Comparison of ENCODE assay signal across 23 mouse cellular contexts in the genomic region with DNA sequence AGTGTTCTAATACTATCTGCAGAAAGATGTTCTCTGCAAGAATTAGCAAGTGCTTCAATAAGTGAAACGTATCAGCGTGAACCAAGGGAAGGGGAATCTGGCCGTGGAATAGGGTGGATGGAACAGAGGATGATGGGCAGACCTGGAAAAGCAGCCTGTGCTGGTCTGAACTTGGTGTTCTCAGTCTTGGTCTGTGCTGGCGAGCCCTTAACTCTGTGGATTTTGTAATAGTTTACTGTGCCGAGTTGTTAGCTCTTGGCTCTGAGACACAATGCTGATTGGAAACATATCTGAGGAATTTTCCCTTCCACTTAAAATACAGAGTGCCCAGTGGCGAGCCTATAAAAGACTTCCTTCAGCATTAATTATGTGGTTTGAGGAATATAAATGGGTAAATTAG. TPM values are rescaled to one million over a fixed set of nuclear protein-coding genes. Genes with fewer than 3 reads are reported as not detected.
DNase-seq lines count a peak whose midpoint lies in the region; ATAC-seq and TF ChIP-seq lines count a peak whose summit lies in the region.
"Had no signal": no experiment of that assay in that cellular context is flagged by ENCODE, and none has a peak within 500 bp of the region (broad histone marks: within the 10 kb centered on the region; RNA-seq: fewer than 3 reads in every experiment).

No protein-coding gene starts in this region.

- H3K9ac ChIP-seq in forebrain, postnatal 0 days: no peak overlapping the region
- H3K9ac ChIP-seq in forebrain, embryonic 15.5 days (replicated peaks): no peak overlapping the region
- no peak overlapping the region for H3K9ac ChIP-seq in kidney, embryonic 14.5 days (ENCODE audit: low read depth, low read length)
- H3K9ac ChIP-seq in lung, embryonic 16.5 days (ENCODE audit: low read length): no peak overlapping the region
- H3K9ac ChIP-seq: embryonic facial prominence, embryonic 15.5 days; liver, embryonic 13.5 days; midbrain, embryonic 12.5 days; neural tube, embryonic 15.5 days had no signal

- no peaks in the 10 kb centered on the region for H3K9me3 ChIP-seq in forebrain, postnatal 0 days (ENCODE audit: low read length)
- H3K9me3 ChIP-seq in forebrain, embryonic 15.5 days: no peaks in the 10 kb centered on the region
- no peaks in the 10 kb centered on the region for H3K9me3 ChIP-seq in kidney, embryonic 14.5 days (ENCODE audit: control insufficient read depth, low read length)
- no peaks in the 10 kb centered on the region for H3K9me3 ChIP-seq in lung, embryonic 16.5 days (ENCODE audit: control insufficient read depth, low read length)
- H3K9me3 ChIP-seq: embryonic facial prominence, embryonic 15.5 days; forebrain, embryonic 10.5 days; G1E; hindbrain, embryonic 10.5 days; liver, embryonic 13.5 days; midbrain, embryonic 12.5 days; neural tube, embryonic 15.5 days had no signal

- 63% methylated on average over 6 of the region's 6 CpGs for WGBS in forebrain, postnatal 0 days
- 74% methylated on average over 6 of the region's 6 CpGs for WGBS in forebrain, embryonic 15.5 days
- WGBS in kidney, embryonic 14.5 days: 86% methylated on average over 6 of the region's 6 CpGs
- 67% methylated on average over 6 of the region's 6 CpGs for WGBS in lung, embryonic 16.5 days

- no peak for TF ChIP-seq CTCF in forebrain, postnatal 0 days (IDR thresholded peaks at IDR 0.05; ENCODE audit: low read depth)
- TF ChIP-seq CTCF in left cerebral cortex, adult 2 months (IDR thresholded peaks at IDR 0.05): no peak

- peak; percentile 29; the same call in 1 of the 2 replicates for ATAC-seq in forebrain, postnatal 0 days
- no peak for ATAC-seq in forebrain, embryonic 15.5 days (replicated peaks)
- no peak for ATAC-seq in kidney, embryonic 14.5 days (ENCODE audit: low FRiP score, low TSS enrichment)
- ATAC-seq in lung, embryonic 16.5 days (ENCODE audit: low read depth): peak; percentile 65; the same call in 1 of the 2 replicates
- ATAC-seq: CD4-positive, CD25-positive, alpha-beta regulatory T cell, adult 4 months; inflammation-experienced regulatory T-cells, adult 6 months had no signal

- H3K27ac ChIP-seq in forebrain, postnatal 0 days (ENCODE audit: low read depth, low read length): no peak overlapping the region
- H3K27ac ChIP-seq in forebrain, embryonic 15.5 days (replicated peaks): no peak overlapping the region
- no peak overlapping the region for H3K27ac ChIP-seq in kidney, embryonic 14.5 days (ENCODE audit: low read depth, low read length)
- no peak overlapping the region for H3K27ac ChIP-seq in lung, embryonic 16.5 days (ENCODE audit: low read length)
- no peak overlapping the region for H3K27ac ChIP-seq in left cerebral cortex, adult 2 months
- H3K27ac ChIP-seq: embryonic facial prominence, embryonic 15.5 days; forebrain, embryonic 10.5 days; hindbrain, embryonic 10.5 days; liver, embryonic 13.5 days; midbrain, embryonic 12.5 days; neural tube, embryonic 15.5 days had no signal

- H3K4me1 ChIP-seq in forebrain, postnatal 0 days (ENCODE audit: insufficient read depth): no peaks in the 10 kb centered on the region
- H3K4me1 ChIP-seq in forebrain, embryonic 15.5 days: peaks cover 10% of the 10 kb centered on the region
- peaks cover 7% of the 10 kb centered on the region; the same call in 1 of the 2 replicates for H3K4me1 ChIP-seq in kidney, embryonic 14.5 days (ENCODE audit: control insufficient read depth, insufficient read depth, low read length)
- peaks cover 4% of the 10 kb centered on the region for H3K4me1 ChIP-seq in lung, embryonic 16.5 days (replicated peaks; ENCODE audit: control insufficient read depth, insufficient read depth, low read length)
- H3K4me1 ChIP-seq: liver, embryonic 13.5 days had no signal

- H3K27me3 ChIP-seq in forebrain, postnatal 0 days (ENCODE audit: insufficient read depth, low read length): no peaks in the 10 kb centered on the region
- H3K27me3 ChIP-seq in forebrain, embryonic 15.5 days: no peaks in the 10 kb centered on the region
- no peaks in the 10 kb centered on the region for H3K27me3 ChIP-seq in kidney, embryonic 14.5 days (ENCODE audit: control insufficient read depth, insufficient read depth, low read length)
- no peaks in the 10 kb centered on the region for H3K27me3 ChIP-seq in lung, embryonic 16.5 days (ENCODE audit: control insufficient read depth, insufficient read depth, low read depth, low read length)
- H3K27me3 ChIP-seq: embryonic facial prominence, embryonic 15.5 days; liver, embryonic 13.5 days; midbrain, embryonic 12.5 days; neural tube, embryonic 15.5 days had no signal

- H3K4me3 ChIP-seq in forebrain, postnatal 0 days (ENCODE audit: low read depth, low read length): no peak overlapping the region
- H3K4me3 ChIP-seq in forebrain, embryonic 15.5 days: no peak overlapping the region
- H3K4me3 ChIP-seq in kidney, embryonic 14.5 days (ENCODE audit: low read length): no peak overlapping the region
- no peak overlapping the region for H3K4me3 ChIP-seq in lung, embryonic 16.5 days (ENCODE audit: low read length)
- no peak overlapping the region for H3K4me3 ChIP-seq in left cerebral cortex, adult 2 months
- H3K4me3 ChIP-seq: embryonic facial prominence, embryonic 15.5 days; forebrain, embryonic 10.5 days; hindbrain, embryonic 10.5 days; liver, embryonic 13.5 days; midbrain, embryonic 12.5 days; neural tube, embryonic 15.5 days had no signal

- no peak for DNase-seq in forebrain, postnatal 0 days
- peak; percentile 34 for DNase-seq in kidney, adult 11 months
- no peak for DNase-seq in lung, postnatal 4 days
- DNase-seq in lung, postnatal 36 days: peak; percentile 50
- DNase-seq in left cerebral cortex, adult 2 months (ENCODE audit: extremely low spot score in 1 of 2, low spot score in 2 of 2): no peak
- DNase-seq: adrenal gland, adult 2 months; cerebellum, postnatal 10 days; embryo, embryonic 11 days; layer of hippocampus, postnatal 36 days; liver, embryonic 13.5 days; thymus, adult 18-20 months had no signal

- H3K4me2 ChIP-seq in forebrain, postnatal 0 days (ENCODE audit: low read depth): no peak overlapping the region
- H3K4me2 ChIP-seq in forebrain, embryonic 15.5 days (replicated peaks): no peak overlapping the region
- H3K4me2 ChIP-seq in kidney, embryonic 14.5 days (replicated peaks; ENCODE audit: low read depth, low read length): no peak overlapping the region
- no peak overlapping the region for H3K4me2 ChIP-seq in lung, embryonic 16.5 days (ENCODE audit: low read depth, low read length)
- H3K4me2 ChIP-seq: embryonic facial prominence, embryonic 15.5 days; liver, embryonic 13.5 days; midbrain, embryonic 12.5 days; neural tube, embryonic 15.5 days had no signal

- no peaks in the 10 kb centered on the region for H3K36me3 ChIP-seq in forebrain, postnatal 0 days (ENCODE audit: insufficient read depth)
- no peaks in the 10 kb centered on the region for H3K36me3 ChIP-seq in forebrain, embryonic 15.5 days
- peaks cover 9% of the 10 kb centered on the region; the same call in 1 of the 2 replicates for H3K36me3 ChIP-seq in kidney, embryonic 14.5 days (ENCODE audit: control insufficient read depth, insufficient read depth, low read length)
- 0 out of 2 replicates have a peak, but pooled peaks cover 2% of the 10 kb centered on the region for H3K36me3 ChIP-seq in lung, embryonic 16.5 days (ENCODE audit: control insufficient read depth, insufficient read depth, low read length)
- H3K36me3 ChIP-seq: embryonic facial prominence, embryonic 15.5 days; G1E; hindbrain, embryonic 10.5 days; liver, embryonic 13.5 days; midbrain, embryonic 12.5 days; neural tube, embryonic 15.5 days had no signal

- intact Hi-C loops in left cerebral cortex, adult 2 months (cut with DNase I): no loop called here

RNA-seq across cellular contexts. Expression of a gene that starts 29.3 kb away (rescaled TPM):
- 12.2 and 21.5 TPM in 2 replicates for total RNA-seq in forebrain, postnatal 0 days (2014; rRNA removed)
- polyA plus RNA-seq in forebrain, postnatal 0 days (2015; fragmentation: Nextera tagmentation; extraction: Ambion mirVana): 3.7 and 7.6 TPM in 2 replicates
- polyA plus RNA-seq in forebrain, embryonic 15.5 days (2015; fragmentation: Nextera tagmentation; extraction: Ambion mirVana): 12.6 and 16.0 TPM in 2 replicates
- polyA plus RNA-seq in kidney, embryonic 14.5 days (2014; fragmentation: Nextera tagmentation; extraction: Ambion mirVana): 19.1 and 30.2 TPM in 2 replicates
- 13.6 and 14.0 TPM in 2 replicates for polyA plus RNA-seq in lung, embryonic 16.5 days (2015; fragmentation: Nextera tagmentation; extraction: Ambion mirVana)
- total RNA-seq in left cerebral cortex, adult 2 months (2021): 10 to 100 TPM; 19.1 to 20.8 TPM
- total RNA-seq: granulocyte monocyte progenitor cell, adult 5-6 weeks had no signal
- polyA plus RNA-seq: G1E; inflammation-experienced regulatory T-cells, adult 6 months had no signal

Comparison
In these comparisons a context has a peak if more than half of its experiments do, and no peak if none do; other contexts are left out.
1. ATAC-seq: peak in forebrain, postnatal 0 days (single experiment) and lung, embryonic 16.5 days (single experiment); none in forebrain, embryonic 15.5 days (single experiment) and kidney, embryonic 14.5 days (single experiment).
2. DNase-seq: peak in kidney, adult 11 months (single experiment) and lung, postnatal 36 days (single experiment); none in forebrain, postnatal 0 days (single experiment), lung, postnatal 4 days (0 of 2) and left cerebral cortex, adult 2 months (0 of 2).